Mouse (Mus musculus) limb, embryonic 14.5 days (tissue): ENCODE data around the gene Pde1b. TPM values are rescaled to one million over a fixed set of nuclear protein-coding genes. Genes with fewer than 3 reads are reported as not detected.
A peak's percentile ranks its signal among the peaks of the same experiment; 100 is the strongest.

Experiments
- ATAC-seq: fragments of 200-750 bp; cut with Nextera tagmentation; 2 replicates; pipeline ENCODE4 v1.8.0; 2017; ENCODE audit warnings: low read depth, moderate number of reproducible peaks, moderate TSS enrichment; ENCODE audit not compliant: low FRiP score
- DNase-seq: peaks from one replicate; pipeline ENCODE4 v3.0.0-alpha.2; 2015; ENCODE audit warnings: low spot score
- H3K27ac ChIP-seq: fragments of 300-500 bp; sonication (generic); replicated peaks from 2 replicates; pipeline ENCODE4 v1.5.1; 2014; ENCODE audit warnings: low read depth, mild to moderate bottlenecking, low read length, moderate library complexity, mixed read lengths
- H3K27me3 ChIP-seq: fragments of 300-500 bp; sonication (generic); 2 replicates; pipeline ENCODE4 v1.6.1; 2014; ENCODE audit warnings: low read length, mixed read lengths; ENCODE audit not compliant: control insufficient read depth, insufficient read depth
- H3K36me3 ChIP-seq: fragments of 300-500 bp; sonication (generic); 2 replicates; pipeline ENCODE4 v1.6.1; 2014; ENCODE audit warnings: mild to moderate bottlenecking, low read length, moderate library complexity, mixed read lengths; ENCODE audit not compliant: control insufficient read depth, insufficient read depth
- H3K4me1 ChIP-seq: fragments of 300-500 bp; sonication (generic); 2 replicates; pipeline ENCODE4 v1.6.1; 2014; ENCODE audit warnings: antibody characterized with exemption, low read length, mixed read lengths; ENCODE audit not compliant: control insufficient read depth, insufficient read depth
- H3K4me2 ChIP-seq: fragments of 300-500 bp; sonication (generic); replicated peaks from 2 replicates; pipeline ENCODE4 v1.6.1; 2014; ENCODE audit warnings: low read depth, mild to moderate bottlenecking, low read length, moderate library complexity; ENCODE audit not compliant: severe bottlenecking
- H3K4me3 ChIP-seq: fragments of 300-500 bp; sonication (generic); replicated peaks from 2 replicates; pipeline ENCODE4 v1.5.1; 2014; ENCODE audit warnings: low read length
- H3K9ac ChIP-seq: fragments of 300-500 bp; sonication (generic); 2 replicates; pipeline ENCODE4 v1.6.1; 2014; ENCODE audit warnings: mild to moderate bottlenecking, low read depth, low read length, moderate library complexity; ENCODE audit not compliant: severe bottlenecking
- H3K9me3 ChIP-seq: fragments of 300-500 bp; sonication (generic); 2 replicates; pipeline ENCODE4 v1.6.1; 2016; ENCODE audit warnings: low read length; ENCODE audit not compliant: control insufficient read depth
- POLR2A ChIP-seq: fragments of 200-500 bp; IDR thresholded peaks from 2 replicates; pipeline ENCODE4 v1.8.0; 2012; ENCODE audit warnings: inconsistent platforms, mild to moderate bottlenecking, moderate library complexity, borderline replicate concordance; ENCODE audit not compliant: insufficient read depth, insufficient read length; ENCODE audit errors: extremely low read depth
- WGBS: fragments of 180-500 bp; shearing (Covaris S2); extraction: QIAGEN DNeasy Blood & Tissue Kit; methylation state at CpG from one replicate; pipeline ENCODE4 v1.1.7; 2014; 5-methylcytosine and 5-hydroxymethylcytosine counted together
- polyA plus RNA-seq, 2 experiments: library from polyadenylated mRNA; depleted of rRNA in 1 of 2; stranded (reverse) in 1 of 2; unstranded in 1 of 2; fragments of >200 nt; fragmentation: Nextera tagmentation in 1 of 2; extraction: Ambion mirVana in 1 of 2; gene quantifications; 2 replicates each; pipeline versions ENCODE4 v1.2.1 to v1.2.3; 2012 to 2014

The Pde1b gene
- polyA plus RNA-seq (2012; rRNA removed) (6.9 and 7.1 TPM in 2 replicates), polyA plus RNA-seq (2014; fragmentation: Nextera tagmentation; extraction: Ambion mirVana) (4.4 TPM in 2 replicates)

DNA sequence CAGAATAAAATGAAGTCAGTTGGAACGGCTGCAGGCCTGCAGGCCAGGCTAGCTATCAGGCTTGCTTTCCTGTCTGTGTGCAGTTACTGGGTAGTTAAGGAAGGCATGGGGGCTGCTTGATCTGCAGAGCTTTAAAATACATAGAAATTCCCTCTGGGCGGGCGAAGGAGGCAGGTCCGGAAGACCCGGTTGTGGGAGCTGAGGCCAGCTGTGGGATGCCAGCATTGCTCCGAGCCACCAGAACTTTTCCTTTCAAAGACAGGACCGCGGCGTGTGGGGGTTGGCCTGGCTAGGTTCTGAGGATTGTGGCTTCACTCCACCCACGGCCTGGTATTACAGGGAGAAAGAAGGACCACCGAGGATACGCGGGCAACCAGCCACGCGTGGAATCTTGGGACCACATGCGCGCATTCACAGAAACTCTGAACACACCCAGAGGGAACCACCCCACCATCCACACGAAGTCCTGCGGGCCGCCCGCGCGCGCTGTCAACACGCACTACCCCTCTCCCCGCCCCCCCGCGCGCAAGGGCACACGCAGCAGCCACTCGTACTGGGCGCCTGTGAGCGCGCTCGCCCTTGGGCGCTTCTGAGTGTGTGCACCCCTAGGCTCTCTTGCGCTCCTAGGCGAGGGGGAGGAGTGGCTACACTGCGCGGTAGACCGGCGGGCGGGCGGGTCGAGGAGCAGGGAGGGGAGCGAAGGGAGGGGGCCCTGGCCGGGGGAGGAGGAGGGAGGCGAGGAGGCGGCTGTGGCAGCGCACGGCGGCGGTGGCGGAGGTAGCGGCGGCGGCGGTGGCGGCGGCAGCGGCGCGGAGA is at the start of gene Pde1b:
TSS of gene Pde1b (plus strand) at position 600 of the 816 bp plus-strand sequence.
- no peaks in the 10 kb centered on the region for H3K36me3 ChIP-seq
- H3K4me2 ChIP-seq: peak within 1 kb of the TSS; percentile 92
- ATAC-seq: peak; percentile 82
- H3K27ac ChIP-seq: 0 out of 2 replicates have a peak within 1 kb of the TSS, but pooled peaks have one; percentile 26
- peaks cover 9% of the 10 kb centered on the region; the same call in 1 of the 2 replicates for H3K4me1 ChIP-seq
- H3K27me3 ChIP-seq: peaks cover 16% of the 10 kb centered on the region
- no peaks in the 10 kb centered on the region for H3K9me3 ChIP-seq
- no peak for TF ChIP-seq POLR2A
- peak within 1 kb of the TSS; percentile 58 for H3K9ac ChIP-seq
- H3K4me3 ChIP-seq: peak within 1 kb of the TSS; percentile 55
- DNase-seq: peak; percentile 44
- WGBS: under 1% methylated on average over 39 of the region's 63 CpGs

DNA sequence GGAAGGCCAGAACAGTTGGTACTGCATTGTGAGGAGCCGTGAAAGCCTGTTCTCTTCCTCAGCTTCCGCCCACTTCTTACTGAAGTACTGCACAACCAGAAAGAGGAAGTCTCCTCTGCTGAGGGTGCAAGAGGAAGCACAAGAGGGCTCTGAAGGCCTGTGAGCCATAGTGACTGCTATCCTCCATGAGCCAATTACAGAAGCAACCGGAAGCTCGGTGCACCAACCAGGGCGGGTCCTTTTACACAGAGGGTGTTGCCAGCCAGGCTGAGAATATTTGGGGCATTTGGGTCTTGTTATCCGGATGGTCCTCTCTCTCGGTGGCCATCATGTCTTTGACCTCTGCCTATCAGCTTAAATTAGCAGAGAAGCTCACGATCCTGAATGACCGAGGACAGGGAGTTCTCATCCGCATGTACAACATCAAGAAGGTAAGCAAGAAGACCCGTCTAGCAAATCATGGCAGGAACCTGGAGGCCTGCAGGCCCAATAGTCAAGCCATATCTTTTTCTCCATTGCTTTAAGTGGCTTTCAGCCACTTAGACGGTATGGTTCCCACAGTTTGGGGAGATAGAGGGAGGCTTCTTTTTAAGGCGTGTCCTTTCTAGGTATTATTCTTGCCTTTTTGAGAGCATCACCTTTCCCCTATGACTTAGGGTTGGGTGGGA is 49.1 kb upstream of the Pde1b start, which contains the start of gene Nckap1l:
TSS of gene Nckap1l (plus strand) at position 244 of the 668 bp plus-strand sequence.
- ATAC-seq (no peak), DNase-seq (no peak)
- no peak within 1 kb of the TSS for H3K4me3 ChIP-seq
- TF ChIP-seq POLR2A: no peak
- no peak within 1 kb of the TSS for H3K4me2 ChIP-seq
- no peaks in the 10 kb centered on the region for H3K27me3 ChIP-seq
- H3K27ac ChIP-seq: no peak within 1 kb of the TSS
- no peak within 1 kb of the TSS for H3K9ac ChIP-seq
- WGBS: 91% methylated on average over 13 of the region's 13 CpGs
- no peaks in the 10 kb centered on the region for H3K9me3 ChIP-seq
- H3K36me3 ChIP-seq: no peaks in the 10 kb centered on the region
- no peaks in the 10 kb centered on the region for H3K4me1 ChIP-seq

DNA sequence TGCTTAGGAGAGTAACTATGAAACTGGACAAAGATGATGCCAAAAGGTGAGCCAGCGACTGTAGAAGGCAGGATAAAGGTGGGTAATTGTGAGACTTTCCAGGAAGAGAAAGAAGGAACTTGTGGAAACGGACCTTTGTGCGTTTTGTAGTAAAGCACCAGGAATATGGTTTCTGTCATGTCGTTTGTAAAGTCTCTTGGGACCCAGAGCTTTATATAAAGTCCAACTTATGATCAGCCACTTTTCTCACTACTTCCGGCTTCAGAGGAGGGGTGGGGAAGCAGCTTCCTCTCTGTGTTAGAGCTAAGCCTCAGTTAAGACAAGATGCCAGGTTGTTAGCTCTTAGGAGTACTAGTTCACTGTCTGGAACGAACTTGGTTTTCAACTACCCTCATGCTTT is 48.4 kb upstream of the Pde1b start:
- H3K9me3 ChIP-seq: no peaks in the 10 kb centered on the region
- H3K27me3 ChIP-seq: no peaks in the 10 kb centered on the region
- H3K4me3 ChIP-seq: no peak overlapping the region
- ATAC-seq (no peak), DNase-seq (no peak)
- TF ChIP-seq POLR2A: no peak
- no peaks in the 10 kb centered on the region for H3K36me3 ChIP-seq
- no peak overlapping the region for H3K4me2 ChIP-seq
- H3K9ac ChIP-seq: no peak overlapping the region
- H3K4me1 ChIP-seq: no peaks in the 10 kb centered on the region
- WGBS: 75% methylated on average over 6 of the region's 6 CpGs
- no peak overlapping the region for H3K27ac ChIP-seq

DNA sequence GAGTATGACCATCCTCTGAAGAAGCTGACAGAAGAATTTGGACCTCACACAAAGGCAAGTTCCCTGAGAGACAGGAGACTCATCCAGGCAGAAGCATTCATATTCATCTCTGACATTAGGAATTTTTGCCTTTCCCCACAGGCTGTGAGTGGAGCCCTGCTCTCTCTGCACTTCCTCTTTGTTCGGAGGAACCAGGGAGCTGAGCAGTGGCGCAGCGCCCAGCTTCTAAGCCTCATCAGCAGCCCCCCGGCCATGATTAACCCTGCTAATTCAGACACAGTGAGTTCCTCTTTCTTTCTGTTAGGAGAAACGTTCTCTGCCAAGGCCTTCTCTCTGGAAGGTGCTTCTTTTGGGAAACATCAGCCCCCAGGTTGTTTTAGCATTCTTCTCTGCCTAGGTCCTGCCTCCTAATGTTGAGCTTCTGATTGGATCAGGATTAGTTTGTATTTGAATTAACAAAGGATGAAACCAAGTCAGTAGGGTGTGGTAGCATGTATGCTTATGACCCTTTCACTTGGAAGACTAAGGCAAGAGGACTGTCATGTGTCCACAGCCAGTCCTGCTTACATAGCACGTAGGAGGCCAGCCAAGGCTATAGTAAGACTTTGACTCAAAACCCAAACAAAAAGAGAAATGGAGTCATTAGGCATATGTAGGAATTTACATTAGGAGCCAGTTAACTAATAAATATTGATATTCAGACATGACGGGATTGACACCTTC is 40.1 kb upstream of the Pde1b start:
- no peak overlapping the region for H3K4me2 ChIP-seq
- no peaks in the 10 kb centered on the region for H3K27me3 ChIP-seq
- no peaks in the 10 kb centered on the region for H3K36me3 ChIP-seq
- H3K9me3 ChIP-seq: no peaks in the 10 kb centered on the region
- H3K4me1 ChIP-seq: no peaks in the 10 kb centered on the region
- no peak overlapping the region for H3K9ac ChIP-seq
- DNase-seq (no peak), ATAC-seq (no peak)
- 68% methylated on average over 7 of the region's 7 CpGs for whole genome bisulfite sequencing
- H3K4me3 ChIP-seq: no peak overlapping the region
- TF ChIP-seq POLR2A: no peak
- no peak overlapping the region for H3K27ac ChIP-seq

DNA sequence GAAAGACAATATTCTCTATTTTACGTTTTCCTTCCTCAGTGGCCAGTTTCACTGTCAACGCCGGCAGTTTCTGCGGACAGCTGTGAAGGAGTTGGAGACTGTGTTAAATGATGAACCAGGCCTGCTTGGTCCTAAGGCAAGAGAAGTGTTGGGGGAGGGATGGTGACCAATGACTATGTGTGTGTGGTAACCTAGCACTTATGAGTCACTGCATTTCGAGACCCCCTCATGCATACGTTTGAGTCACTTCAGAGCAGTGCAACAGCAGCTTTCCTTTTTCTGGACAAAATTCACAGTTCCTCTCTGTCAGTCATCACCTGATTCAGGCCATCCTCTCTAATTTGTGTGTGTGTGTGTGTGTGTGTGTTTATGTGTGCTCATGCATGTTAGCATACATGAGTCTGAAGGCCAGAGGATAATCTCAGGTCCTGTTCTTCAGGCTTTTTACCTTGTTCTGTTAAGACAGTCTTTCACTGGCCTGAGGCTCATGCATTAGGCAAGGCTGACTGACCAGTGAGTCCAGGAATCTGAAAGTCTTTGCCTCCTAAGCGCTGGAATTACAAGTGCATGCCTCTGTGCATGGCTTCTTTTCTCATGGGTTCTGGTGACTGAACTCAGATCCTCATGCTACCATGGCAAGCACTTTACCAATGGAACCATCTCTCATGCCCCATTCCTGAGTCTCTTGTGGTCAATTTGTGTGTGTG is 31.2 kb upstream of the Pde1b start:
- DNase-seq (no peak), ATAC-seq (no peak)
- WGBS: 77% methylated on average over 7 of the region's 7 CpGs
- no peaks in the 10 kb centered on the region for H3K4me1 ChIP-seq
- no peak overlapping the region for H3K4me3 ChIP-seq
- H3K4me2 ChIP-seq: no peak overlapping the region
- TF ChIP-seq POLR2A: no peak
- H3K36me3 ChIP-seq: no peaks in the 10 kb centered on the region
- no peak overlapping the region for H3K9ac ChIP-seq
- H3K9me3 ChIP-seq: no peaks in the 10 kb centered on the region
- H3K27me3 ChIP-seq: no peaks in the 10 kb centered on the region
- H3K27ac ChIP-seq: no peak overlapping the region
